Mouse (Mus musculus): ENCODE measurements at regions not wholly inside any gene's neighbourhood (a gene's known extent, or its start where the extent isn't known, plus 50 kb on each side); places are given as distances from the start of the nearest gene placed in this dataset.

GRCm38 (mm10) chr3:8022654-8023053, 1402.4 kb upstream of the 1700008P02Rik start:
- TF ChIP-seq CTCF (IDR thresholded peaks at IDR 0.05) (no peak), EP300 (IDR thresholded peaks at IDR 0.05; ENCODE audit: insufficient read depth, low read depth, low read length) (no peak)

Measured in heart, adult 2 months (tissue).